Mouse (Mus musculus) hindbrain, embryonic 10.5 days (tissue): Measurements from ENCODE around the gene B3gnt2. TPM values are rescaled to one million over a fixed set of nuclear protein-coding genes. Genes with fewer than 3 reads are reported as not detected.
A peak's percentile ranks its signal among the peaks of the same experiment; 100 is the strongest.

Experiments
- DNase-seq: peaks from one replicate; pipeline ENCODE4 v3.0.0-alpha.2; 2017; ENCODE audit warnings: low spot score
- H3K27ac ChIP-seq: fragments of 300-500 bp; sonication (generic); 2 replicates; pipeline ENCODE4 v1.5.1; 2016; ENCODE audit warnings: mild to moderate bottlenecking, moderate library complexity
- H3K27me3 ChIP-seq: fragments of 300-500 bp; sonication (generic); 2 replicates; pipeline ENCODE4 v1.6.1; 2016; ENCODE audit warnings: mild to moderate bottlenecking; ENCODE audit not compliant: poor library complexity, insufficient read depth, severe bottlenecking
- H3K36me3 ChIP-seq: fragments of 300-500 bp; sonication (generic); 2 replicates; pipeline ENCODE4 v1.6.1; 2016; ENCODE audit warnings: mild to moderate bottlenecking, moderate library complexity
- H3K4me1 ChIP-seq: fragments of 300-500 bp; sonication (generic); replicated peaks from 2 replicates; pipeline ENCODE4 v1.6.1; 2016; ENCODE audit warnings: mild to moderate bottlenecking
- H3K4me3 ChIP-seq: fragments of 300-500 bp; sonication (generic); 2 replicates; pipeline ENCODE4 v1.5.1; 2016; ENCODE audit warnings: mild to moderate bottlenecking, moderate library complexity
- H3K9me3 ChIP-seq: fragments of 300-500 bp; sonication (generic); 2 replicates; pipeline ENCODE4 v1.6.1; 2016; ENCODE audit warnings: mild to moderate bottlenecking, moderate library complexity
- WGBS: fragments of 180-500 bp; shearing (Covaris S2); methylation state at CpG from one replicate; pipeline ENCODE4 v1.1.7; 2016; 5-methylcytosine and 5-hydroxymethylcytosine counted together
- polyA plus RNA-seq: library from polyadenylated mRNA; unstranded; fragments of >200 nt; fragmentation: Nextera tagmentation; extraction: Ambion mirVana; gene quantifications from 2 replicates; pipeline ENCODE4 v1.2.1, GENCODE M21; 2016

B3gnt2 gene
- polyA plus RNA-seq, 1 experiment from 2014 or later: 1.2 TPM

DNA sequence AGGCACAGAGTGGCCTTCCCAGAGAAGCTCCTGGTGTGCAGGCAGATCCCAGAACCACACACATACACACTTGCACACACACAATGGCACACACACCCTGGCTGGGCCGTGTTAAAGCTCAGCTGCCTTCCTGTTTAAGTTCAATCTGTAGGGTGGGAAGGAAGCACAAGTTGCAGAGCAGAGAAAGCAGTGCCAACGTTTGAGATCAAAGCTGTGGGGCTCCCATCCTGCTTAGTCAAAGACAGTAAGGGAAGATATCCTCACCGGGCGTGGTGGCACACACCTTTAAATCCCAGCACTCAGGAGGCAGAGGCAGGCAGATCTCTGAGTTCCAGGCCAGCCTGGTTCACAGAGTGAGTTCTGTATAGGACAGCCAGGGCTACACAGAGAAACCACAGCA, 28.2 kb downstream of the B3gnt2 start:
- Histone ChIP-seq H3K36me3 (no peaks in the 10 kb centered on the region), H3K9me3 (no peaks in the 10 kb centered on the region), H3K4me3 (no peak overlapping the region), H3K27ac (no peak overlapping the region), H3K27me3 (no peaks in the 10 kb centered on the region), H3K4me1 (peaks cover 6% of the 10 kb centered on the region)
- no peak for DNase-seq
- 83% methylated on average over 4 of the region's 4 CpGs for WGBS

GRCm38 (mm10) chr11:22831916-22832315, 28.8 kb downstream of the B3gnt2 start:
- peaks cover 6% of the 10 kb centered on the region for H3K4me1 ChIP-seq
- no peaks in the 10 kb centered on the region for H3K9me3 ChIP-seq
- 87% methylated on average over 11 of the region's 11 CpGs for WGBS
- no peaks in the 10 kb centered on the region for H3K27me3 ChIP-seq
- H3K36me3 ChIP-seq: no peaks in the 10 kb centered on the region
- no peak overlapping the region for H3K4me3 ChIP-seq
- H3K27ac ChIP-seq: no peak overlapping the region
- no peak for DNase-seq

DNA sequence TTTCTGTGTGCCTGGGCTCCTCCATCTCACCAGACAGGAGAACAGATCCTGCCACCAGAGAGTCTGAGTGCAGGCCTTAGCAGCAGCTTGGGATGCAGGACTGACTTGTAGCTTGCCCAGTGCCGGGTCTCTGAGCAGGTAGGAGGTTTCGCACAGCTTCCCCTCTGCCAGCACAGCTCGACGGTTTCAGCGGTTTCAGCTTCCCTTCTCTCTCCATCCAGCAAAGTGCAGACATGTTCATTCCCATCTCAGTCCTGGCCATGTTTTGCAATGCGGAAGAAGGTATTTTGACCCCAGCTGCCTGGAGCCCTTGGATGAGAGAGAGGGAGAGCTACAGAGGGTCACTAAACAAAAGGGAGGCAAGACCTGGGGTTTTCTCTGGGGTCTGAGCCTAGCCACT, 30.1 kb downstream of the B3gnt2 start:
- Histone ChIP-seq H3K9me3 (no peaks in the 10 kb centered on the region), H3K36me3 (no peaks in the 10 kb centered on the region), H3K4me1 (peaks cover 6% of the 10 kb centered on the region), H3K27me3 (no peaks in the 10 kb centered on the region), H3K27ac (0 out of 2 replicates have a peak overlapping the region, but pooled peaks have one; percentile 1), H3K4me3 (no peak overlapping the region)
- 72% methylated on average over 6 of the region's 6 CpGs for WGBS
- DNase-seq: no peak

DNA sequence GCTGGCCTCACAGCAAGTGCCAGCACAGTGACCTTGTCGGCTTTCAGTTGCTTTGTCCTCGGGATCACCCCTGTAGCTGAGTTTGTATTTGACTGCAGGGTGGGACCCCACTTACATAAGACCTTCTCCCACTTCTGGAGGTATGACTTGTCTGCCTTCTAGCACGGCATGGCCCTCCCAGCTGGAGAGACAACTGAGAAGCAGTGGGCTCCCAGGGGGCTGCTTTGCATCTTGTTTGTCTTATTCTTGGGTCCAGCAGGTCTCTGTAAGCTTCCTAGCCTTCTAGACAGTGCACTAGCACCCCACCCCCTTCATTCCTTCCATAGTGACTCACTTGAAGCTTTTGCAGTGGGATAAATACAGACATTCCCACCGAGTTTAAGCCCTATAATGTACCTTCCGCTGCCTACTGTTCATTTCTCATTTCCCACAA, 30.6 kb downstream of the B3gnt2 start:
- DNase-seq: no peak
- peaks cover 6% of the 10 kb centered on the region for H3K4me1 ChIP-seq
- no peaks in the 10 kb centered on the region for H3K27me3 ChIP-seq
- no peaks in the 10 kb centered on the region for H3K9me3 ChIP-seq
- H3K4me3 ChIP-seq: no peak overlapping the region
- WGBS: 49% methylated on average over 5 of the region's 5 CpGs
- no peak overlapping the region for H3K27ac ChIP-seq
- no peaks in the 10 kb centered on the region for H3K36me3 ChIP-seq

- H3K4me3 ChIP-seq: no peak overlapping the region
These were observed 31.7 kb downstream of the B3gnt2 start for GRCm38 (mm10) chr11:22828988-22829632.

DNA sequence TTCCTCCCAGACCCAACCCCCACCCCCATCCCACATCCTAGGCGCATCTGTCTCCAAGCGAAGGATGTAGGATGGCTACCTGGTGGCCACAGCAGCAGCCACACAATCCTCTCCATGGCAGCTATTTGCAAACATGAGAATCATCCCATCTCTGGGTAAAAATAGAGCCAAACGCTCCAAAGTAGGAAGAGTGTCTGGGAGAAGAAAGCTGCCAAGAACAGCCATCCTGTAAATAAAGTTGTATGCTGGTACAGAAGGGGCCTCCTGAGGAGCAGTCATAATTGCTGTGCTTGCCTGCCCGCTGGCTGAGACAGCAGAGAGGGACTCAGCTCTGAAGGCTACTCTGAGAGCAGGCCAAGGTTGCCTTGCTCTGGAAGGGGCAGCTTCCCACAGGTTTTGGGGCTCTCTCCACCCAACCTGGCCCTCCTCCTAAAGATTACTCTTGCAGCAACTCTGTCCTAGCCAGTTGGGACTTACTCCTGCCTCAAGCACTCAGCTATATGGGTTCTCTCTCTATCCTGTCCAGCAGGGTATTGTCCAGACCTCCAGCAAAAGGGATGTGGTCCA, 33.2 kb downstream of the B3gnt2 start:
- no peaks in the 10 kb centered on the region for H3K9me3 ChIP-seq
- H3K4me3 ChIP-seq: no peak overlapping the region
- WGBS: 90% methylated on average over 4 of the region's 4 CpGs
- no peaks in the 10 kb centered on the region for H3K27me3 ChIP-seq
- DNase-seq: no peak
- H3K27ac ChIP-seq: no peak overlapping the region
- peaks cover 10% of the 10 kb centered on the region for H3K4me1 ChIP-seq
- no peaks in the 10 kb centered on the region for H3K36me3 ChIP-seq

More at GRCm38 (mm10) chr11:22828988-22829632, 31.7 kb downstream of the B3gnt2 start:
- H3K27ac ChIP-seq: no peak overlapping the region
- no peaks in the 10 kb centered on the region for H3K36me3 ChIP-seq
- WGBS: 98% methylated on average over 15 of the region's 15 CpGs
- no peaks in the 10 kb centered on the region for H3K27me3 ChIP-seq
- no peaks in the 10 kb centered on the region for H3K9me3 ChIP-seq
- H3K4me1 ChIP-seq: peaks cover 10% of the 10 kb centered on the region
- DNase-seq: no peak

GRCm38 (mm10) chr11:22826665-22827064, 34.1 kb downstream of the B3gnt2 start:
- no peaks in the 10 kb centered on the region for H3K27me3 ChIP-seq
- no peaks in the 10 kb centered on the region for H3K36me3 ChIP-seq
- no peak overlapping the region for H3K27ac ChIP-seq
- H3K4me3 ChIP-seq: no peak overlapping the region
- H3K9me3 ChIP-seq: no peaks in the 10 kb centered on the region
- 88% methylated on average over 6 of the region's 6 CpGs for WGBS
- no peak for DNase-seq
- H3K4me1 ChIP-seq: peaks cover 10% of the 10 kb centered on the region

DNA sequence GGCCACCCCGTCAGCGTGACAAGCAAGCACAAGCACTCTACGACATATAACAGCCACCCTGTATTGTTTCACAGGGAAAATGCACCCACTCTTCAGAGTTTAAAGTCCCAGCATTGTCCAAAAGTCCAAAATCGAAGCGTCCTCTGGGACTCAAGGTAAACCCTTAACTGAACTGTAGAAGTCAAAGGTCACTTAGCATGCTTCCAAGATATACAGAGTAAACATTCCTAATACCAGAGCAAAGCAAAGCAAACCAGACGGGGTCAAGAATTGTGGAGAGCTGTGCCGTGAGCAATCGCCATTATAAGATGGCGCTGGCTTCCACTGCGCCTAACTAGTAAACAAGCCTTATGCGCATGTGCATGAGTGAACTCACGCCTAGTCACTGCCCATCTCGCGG, 34.7 kb downstream of the B3gnt2 start:
- Histone ChIP-seq H3K36me3 (no peaks in the 10 kb centered on the region), H3K9me3 (no peaks in the 10 kb centered on the region), H3K4me1 (peaks cover 10% of the 10 kb centered on the region), H3K4me3 (no peak overlapping the region), H3K27ac (no peak overlapping the region), H3K27me3 (no peaks in the 10 kb centered on the region)
- no peak for DNase-seq
- WGBS: 93% methylated on average over 14 of the region's 14 CpGs

GRCm38 (mm10) chr11:22825548-22825947, 35.2 kb downstream of the B3gnt2 start:
- Histone ChIP-seq H3K4me1 (peaks cover 10% of the 10 kb centered on the region), H3K27ac (no peak overlapping the region), H3K4me3 (no peak overlapping the region), H3K27me3 (no peaks in the 10 kb centered on the region), H3K9me3 (no peaks in the 10 kb centered on the region), H3K36me3 (no peaks in the 10 kb centered on the region)
- WGBS: 94% methylated on average over 1 of the region's 1 CpGs
- DNase-seq: no peak

GRCm38 (mm10) chr11:22824049-22824705, 36.6 kb downstream of the B3gnt2 start:
- no peak for DNase-seq
- no peak overlapping the region for H3K27ac ChIP-seq
- H3K4me1 ChIP-seq: peaks cover 4% of the 10 kb centered on the region; the same call in 1 of the 2 replicates
- 80% methylated on average over 9 of the region's 9 CpGs for WGBS
- no peaks in the 10 kb centered on the region for H3K27me3 ChIP-seq
- H3K4me3 ChIP-seq: no peak overlapping the region
- H3K36me3 ChIP-seq: no peaks in the 10 kb centered on the region
- H3K9me3 ChIP-seq: no peaks in the 10 kb centered on the region

DNA sequence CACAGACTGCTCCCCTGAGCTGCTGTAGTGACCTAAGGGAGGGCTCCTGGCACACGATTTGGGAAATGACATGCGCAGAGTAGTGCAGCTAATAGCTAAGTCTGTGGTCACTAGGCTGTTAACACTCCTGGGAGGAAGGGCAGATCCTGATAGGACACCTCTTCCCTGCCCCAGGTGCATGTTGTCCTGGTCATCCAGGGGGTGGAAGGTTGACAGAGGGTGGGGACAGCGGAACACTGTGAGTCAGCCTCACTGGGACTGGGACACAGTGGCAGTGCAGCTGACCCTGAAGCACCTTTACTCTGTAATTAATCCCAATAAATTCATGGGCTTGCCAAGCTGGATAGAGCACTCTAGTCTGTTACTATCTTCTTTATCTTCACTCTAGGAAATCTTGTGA, 39.5 kb downstream of the B3gnt2 start:
- DNase-seq: no peak
- Histone ChIP-seq H3K27me3 (no peaks in the 10 kb centered on the region), H3K27ac (no peak overlapping the region), H3K4me1 (0 out of 2 replicates have a peak, but pooled peaks cover 7% of the 10 kb centered on the region), H3K36me3 (no peaks in the 10 kb centered on the region), H3K4me3 (no peak overlapping the region), H3K9me3 (no peaks in the 10 kb centered on the region)
- WGBS: 82% methylated on average over 3 of the region's 3 CpGs

- Histone ChIP-seq H3K4me3 (no peak overlapping the region), H3K9me3 (no peaks in the 10 kb centered on the region), H3K27me3 (no peaks in the 10 kb centered on the region), H3K27ac (no peak overlapping the region), H3K36me3 (no peaks in the 10 kb centered on the region), H3K4me1 (0 out of 2 replicates have a peak, but pooled peaks cover 3% of the 10 kb centered on the region)
- DNase-seq: no peak
- WGBS: 65% methylated on average over 5 of the region's 5 CpGs
These were observed 42.4 kb downstream of the B3gnt2 start for GRCm38 (mm10) chr11:22818371-22818770.

- 83% methylated on average over 7 of the region's 7 CpGs for WGBS
- Histone ChIP-seq H3K27ac (no peak overlapping the region), H3K27me3 (no peaks in the 10 kb centered on the region), H3K4me3 (no peak overlapping the region), H3K9me3 (no peaks in the 10 kb centered on the region), H3K36me3 (no peaks in the 10 kb centered on the region), H3K4me1 (0 out of 2 replicates have a peak, but pooled peaks cover 3% of the 10 kb centered on the region)
- no peak for DNase-seq
These were observed 44.9 kb downstream of the B3gnt2 start for GRCm38 (mm10) chr11:22815877-22816276.
